Mouse (Mus musculus): ENCODE data around the gene Lrrc2.

- TF ChIP-seq CTCF (IDR thresholded peaks at IDR 0.05; ENCODE audit: low read depth) (no peak), EP300 (IDR thresholded peaks at IDR 0.05; ENCODE audit: low read depth) (no peak)
Observed at GRCm38 (mm10) chr9:111012041-111012440, 60.7 kb downstream of the Lrrc2 start.

Measured in heart, postnatal 0 days (tissue).